Mouse (Mus musculus): Measurements from ENCODE around the gene Wfikkn2.

DNA sequence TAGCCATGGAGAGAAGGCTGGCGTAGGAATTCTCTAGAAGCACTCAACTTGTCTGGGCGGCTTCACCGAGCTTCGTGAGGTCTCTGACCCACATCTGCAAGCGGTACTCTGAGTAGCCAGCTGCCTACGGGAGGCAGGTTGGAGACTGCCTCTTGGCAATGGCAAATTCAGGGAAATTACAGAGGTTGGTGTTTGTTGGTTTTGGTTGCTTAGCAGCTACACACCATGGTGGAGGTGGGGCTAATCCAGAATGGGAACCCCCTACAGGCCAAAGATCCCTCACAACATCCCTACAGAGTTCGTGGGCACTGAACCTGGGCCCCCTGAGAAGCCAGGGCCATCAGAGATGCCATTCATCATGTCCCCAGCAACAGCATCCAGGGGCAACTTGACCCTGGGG lies 29.4 kb upstream of the Wfikkn2 start:
- no peak for TF ChIP-seq POLR2A (IDR thresholded peaks at IDR 0.05; ENCODE audit: borderline replicate concordance, extremely low read depth, low read depth, low read length)
- no peak for TF ChIP-seq CTCF (IDR thresholded peaks at IDR 0.05; ENCODE audit: insufficient read depth, low read length)
